Mouse (Mus musculus) liver, embryonic 14.5 days (tissue): Measurements from ENCODE around the gene Card11.

Experiments
- CTCF ChIP-seq: IDR thresholded peaks from 2 replicates; pipeline ENCODE4 v1.5.1; 2016; ENCODE audit warnings: antibody characterized with exemption, low read depth, control low read depth
- EP300 ChIP-seq: IDR thresholded peaks from 2 replicates; pipeline ENCODE4 v1.6.1; 2016; ENCODE audit warnings: antibody characterized with exemption, low read depth

DNA sequence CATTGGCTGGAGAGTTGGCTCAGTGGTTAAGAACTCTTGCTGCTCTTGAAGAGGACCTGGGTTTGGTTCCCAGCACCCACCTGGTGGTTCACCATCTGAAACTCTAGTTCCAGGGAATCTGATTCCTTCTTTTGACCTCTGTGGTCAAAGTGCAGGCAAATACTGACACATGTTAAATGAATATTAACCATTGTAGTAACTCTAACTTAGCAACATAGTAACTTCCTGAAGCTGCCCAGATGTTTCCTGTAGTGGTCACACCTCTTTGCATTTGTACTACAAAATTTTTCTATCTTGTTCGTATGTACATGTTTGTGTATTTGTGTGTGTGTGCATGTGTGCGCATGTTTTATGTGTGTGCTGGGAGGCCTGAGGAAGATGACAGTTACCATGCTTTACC, 20.3 kb downstream of the Card11 start:
- TF ChIP-seq EP300 (no peak), CTCF (no peak)
